Comparison of ENCODE assay signal across 18 mouse cellular contexts in the genomic region with DNA sequence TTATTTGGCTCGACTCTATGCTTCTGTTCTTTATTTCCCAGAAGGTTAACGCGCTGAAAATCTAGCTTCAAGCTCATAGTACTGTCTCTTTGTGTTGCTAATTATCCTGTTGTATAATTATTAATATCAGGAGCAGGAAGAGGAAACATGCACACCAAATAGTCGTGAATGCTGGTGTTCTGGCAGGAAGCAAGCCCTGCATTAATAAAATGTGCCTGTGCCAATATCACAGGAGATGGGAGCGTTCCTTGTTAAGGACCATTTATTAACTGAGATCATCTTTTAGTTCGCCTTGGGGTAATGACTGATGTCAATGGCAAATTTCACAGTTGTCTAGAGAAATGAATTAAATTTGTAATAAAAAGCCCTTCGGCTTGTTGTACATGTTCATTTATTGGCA.
DNase-seq lines count a peak whose midpoint lies in the region; ATAC-seq and TF ChIP-seq lines count a peak whose summit lies in the region.
"Had no signal": no experiment of that assay in that cellular context is flagged by ENCODE, and none has a peak within 500 bp of the region (broad histone marks: within the 10 kb centered on the region; RNA-seq: fewer than 3 reads in every experiment).

No protein-coding gene starts in this region.

- H3K4me1 ChIP-seq in hindbrain, embryonic 12.5 days: peaks cover 30% of the 10 kb centered on the region
- no peaks in the 10 kb centered on the region; the same call in none of the 2 replicates for H3K4me1 ChIP-seq in hindbrain, embryonic 11.5 days (replicated peaks; ENCODE audit: control insufficient read depth, insufficient read depth, low read length)
- H3K4me1 ChIP-seq in forebrain, embryonic 10.5 days: peaks cover 64% of the 10 kb centered on the region
- peaks cover 11% of the 10 kb centered on the region for H3K4me1 ChIP-seq in forebrain, postnatal 0 days (ENCODE audit: insufficient read depth)
- H3K4me1 ChIP-seq in midbrain, embryonic 13.5 days (replicated peaks): peaks cover 46% of the 10 kb centered on the region
- H3K4me1 ChIP-seq: liver, embryonic 15.5 days had no signal

- no peak overlapping the region for H3K9ac ChIP-seq in hindbrain, embryonic 12.5 days
- no peak overlapping the region for H3K9ac ChIP-seq in hindbrain, embryonic 11.5 days (ENCODE audit: low read depth, low read length)
- H3K9ac ChIP-seq in forebrain, postnatal 0 days: peak overlapping the region; percentile 40; the same call in 1 of the 2 replicates
- no peak overlapping the region for H3K9ac ChIP-seq in midbrain, embryonic 13.5 days (replicated peaks)
- H3K9ac ChIP-seq: embryonic facial prominence, embryonic 13.5 days; heart, embryonic 13.5 days; liver, embryonic 15.5 days had no signal

- TF ChIP-seq CTCF in forebrain, postnatal 0 days (IDR thresholded peaks at IDR 0.05; ENCODE audit: low read depth): no peak

- no peak overlapping the region for H3K4me2 ChIP-seq in hindbrain, embryonic 12.5 days (replicated peaks)
- H3K4me2 ChIP-seq in hindbrain, embryonic 11.5 days (replicated peaks; ENCODE audit: low read depth, low read length): no peak overlapping the region
- H3K4me2 ChIP-seq in forebrain, postnatal 0 days (ENCODE audit: low read depth): peak overlapping the region; percentile 21
- H3K4me2 ChIP-seq in midbrain, embryonic 13.5 days (replicated peaks): 0 out of 2 replicates have a peak overlapping the region, but pooled peaks have one; percentile 9
- H3K4me2 ChIP-seq: embryonic facial prominence, embryonic 13.5 days; heart, embryonic 13.5 days; liver, embryonic 15.5 days had no signal

- 30% methylated on average over 7 of the region's 7 CpGs for WGBS in hindbrain, embryonic 12.5 days
- WGBS in hindbrain, embryonic 11.5 days: 34% methylated on average over 7 of the region's 7 CpGs
- 64% methylated on average over 7 of the region's 7 CpGs for WGBS in forebrain, embryonic 10.5 days
- 20% methylated on average over 7 of the region's 7 CpGs for WGBS in forebrain, postnatal 0 days
- 27% methylated on average over 7 of the region's 7 CpGs for WGBS in midbrain, embryonic 13.5 days

- H3K4me3 ChIP-seq in hindbrain, embryonic 12.5 days: no peak overlapping the region
- no peak overlapping the region for H3K4me3 ChIP-seq in hindbrain, embryonic 11.5 days (ENCODE audit: low read depth, low read length)
- H3K4me3 ChIP-seq in forebrain, embryonic 10.5 days: no peak overlapping the region
- H3K4me3 ChIP-seq in forebrain, postnatal 0 days (ENCODE audit: low read depth, low read length): no peak overlapping the region
- H3K4me3 ChIP-seq in midbrain, embryonic 13.5 days (replicated peaks): no peak overlapping the region
- H3K4me3 ChIP-seq: embryonic facial prominence, embryonic 13.5 days; heart, embryonic 13.5 days; liver, embryonic 15.5 days had no signal

- no peaks in the 10 kb centered on the region for H3K27me3 ChIP-seq in hindbrain, embryonic 12.5 days
- no peaks in the 10 kb centered on the region for H3K27me3 ChIP-seq in hindbrain, embryonic 11.5 days (ENCODE audit: control insufficient read depth, insufficient read depth, low read length)
- H3K27me3 ChIP-seq in forebrain, embryonic 10.5 days (ENCODE audit: poor library complexity, severe bottlenecking): peaks cover 4% of the 10 kb centered on the region; the same call in 1 of the 2 replicates
- no peaks in the 10 kb centered on the region for H3K27me3 ChIP-seq in forebrain, postnatal 0 days (ENCODE audit: insufficient read depth, low read length)
- H3K27me3 ChIP-seq in midbrain, embryonic 13.5 days: no peaks in the 10 kb centered on the region
- H3K27me3 ChIP-seq: heart, embryonic 13.5 days; liver, embryonic 15.5 days had no signal

- no peak for DNase-seq in hindbrain, embryonic 11.5 days (ENCODE audit: low spot score)
- DNase-seq in forebrain, embryonic 10.5 days (ENCODE audit: extremely low spot score, low spot score): no peak
- DNase-seq in forebrain, postnatal 0 days: peak; percentile 59
- no peak for DNase-seq in lung, adult 18-20 months
- no peak for DNase-seq in kidney, adult 8-10 months
- DNase-seq: adrenal gland, adult 8-10 months; cerebellum, adult 11 months; heart, postnatal 36 days; kidney, postnatal 10 days; lung, postnatal 14 days; thymus, adult 18-20 months had no signal

- H3K36me3 ChIP-seq in hindbrain, embryonic 12.5 days: no peaks in the 10 kb centered on the region
- no peaks in the 10 kb centered on the region for H3K36me3 ChIP-seq in hindbrain, embryonic 11.5 days (ENCODE audit: control insufficient read depth, insufficient read depth, low read length)
- no peaks in the 10 kb centered on the region for H3K36me3 ChIP-seq in forebrain, embryonic 10.5 days (replicated peaks)
- H3K36me3 ChIP-seq in forebrain, postnatal 0 days (ENCODE audit: insufficient read depth): no peaks in the 10 kb centered on the region
- H3K36me3 ChIP-seq in midbrain, embryonic 13.5 days: no peaks in the 10 kb centered on the region
- H3K36me3 ChIP-seq: embryonic facial prominence, embryonic 13.5 days; heart, embryonic 13.5 days; liver, embryonic 15.5 days had no signal

- peak overlapping the region; percentile 8; the same call in 1 of the 2 replicates for H3K27ac ChIP-seq in hindbrain, embryonic 12.5 days
- H3K27ac ChIP-seq in hindbrain, embryonic 11.5 days (ENCODE audit: low read depth, low read length): no peak overlapping the region
- peak overlapping the region; percentile 78; the same call in 1 of the 2 replicates for H3K27ac ChIP-seq in forebrain, embryonic 10.5 days
- peak overlapping the region; percentile 69 for H3K27ac ChIP-seq in forebrain, postnatal 0 days (ENCODE audit: low read depth, low read length)
- H3K27ac ChIP-seq in midbrain, embryonic 13.5 days: peak overlapping the region; percentile 48; the same call in 1 of the 2 replicates
- H3K27ac ChIP-seq: embryonic facial prominence, embryonic 13.5 days; heart, embryonic 13.5 days; liver, embryonic 15.5 days had no signal

- no peaks in the 10 kb centered on the region for H3K9me3 ChIP-seq in hindbrain, embryonic 12.5 days (replicated peaks)
- H3K9me3 ChIP-seq in hindbrain, embryonic 11.5 days (ENCODE audit: control insufficient read depth, low read length): no peaks in the 10 kb centered on the region
- H3K9me3 ChIP-seq in forebrain, embryonic 10.5 days: no peaks in the 10 kb centered on the region
- no peaks in the 10 kb centered on the region for H3K9me3 ChIP-seq in forebrain, postnatal 0 days (ENCODE audit: low read length)
- H3K9me3 ChIP-seq in midbrain, embryonic 13.5 days: no peaks in the 10 kb centered on the region
- H3K9me3 ChIP-seq: embryonic facial prominence, embryonic 13.5 days; heart, embryonic 13.5 days; liver, embryonic 15.5 days had no signal

- ATAC-seq in hindbrain, embryonic 12.5 days (ENCODE audit: low FRiP score): peak; percentile 20; the same call in 1 of the 2 replicates
- no peak for ATAC-seq in hindbrain, embryonic 11.5 days (ENCODE audit: low FRiP score)
- ATAC-seq in forebrain, postnatal 0 days: no peak
- no peak for ATAC-seq in midbrain, embryonic 13.5 days
- no peak for ATAC-seq in monocyte, adult 5-6 weeks (replicated peaks; ENCODE audit: insufficient number of reproducible peaks, low FRiP score, low TSS enrichment, poor library complexity, severe bottlenecking)
- ATAC-seq: intestine, embryonic 16.5 days had no signal

Comparison
In these comparisons a context has a peak if more than half of its experiments do, and no peak if none do; other contexts are left out.
1. H3K4me2 ChIP-seq: peak in forebrain, postnatal 0 days (single experiment) and midbrain, embryonic 13.5 days (single experiment); none in hindbrain, embryonic 12.5 days (single experiment) and hindbrain, embryonic 11.5 days (single experiment).